8 mouse cellular contexts compared by ENCODE assay signal in the genomic region with DNA sequence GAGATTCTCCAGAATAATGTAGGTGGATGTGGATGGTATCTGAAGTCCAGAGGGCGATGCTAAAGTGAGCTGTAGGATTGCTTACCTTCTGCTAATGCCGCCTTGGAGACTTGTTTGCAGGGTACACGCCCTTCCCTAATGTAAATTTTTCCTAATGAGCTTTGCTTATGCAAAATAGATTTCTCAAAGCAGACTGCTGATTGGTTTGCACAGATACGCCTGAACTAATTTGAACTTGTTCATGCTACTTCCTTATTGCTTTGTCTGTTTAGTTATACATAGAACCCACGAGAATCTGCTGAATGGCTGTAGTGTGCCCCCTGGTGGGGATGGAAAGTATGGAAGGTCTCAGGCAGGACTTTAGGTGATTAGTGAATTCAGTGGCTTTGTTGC. TPM values are rescaled to one million over a fixed set of nuclear protein-coding genes. Genes with fewer than 3 reads are reported as not detected.
A peak's percentile ranks its signal among the peaks of the same experiment; 100 is the strongest.
DNase-seq lines count a peak whose midpoint lies in the region; ATAC-seq lines count a peak whose summit lies in the region.

No protein-coding gene starts in this region.

- DNase-seq in urinary bladder, postnatal 14 days (ENCODE audit: low spot score): peak; percentile 51
- DNase-seq in urinary bladder, postnatal 10 days (ENCODE audit: low spot score): no peak
- DNase-seq in cerebellum, postnatal 14 days: peak; percentile 75 to 80
- peak; percentile 42 to 52 for DNase-seq in gastrocnemius, postnatal 4 days (ENCODE audit: low spot score in 2 of 2)

- H3K27me3 ChIP-seq in intestine, embryonic 16.5 days (replicated peaks; ENCODE audit: control insufficient read depth, insufficient read depth, low read length): no peaks in the 10 kb centered on the region
- H3K27me3 ChIP-seq in liver, embryonic 12.5 days (replicated peaks): no peaks in the 10 kb centered on the region
- H3K27me3 ChIP-seq in stomach, embryonic 15.5 days (replicated peaks): no peaks in the 10 kb centered on the region

- H3K4me2 ChIP-seq in intestine, embryonic 16.5 days (ENCODE audit: low read depth, low read length): no peak overlapping the region
- peak overlapping the region; percentile 16; the same call in 1 of the 2 replicates for H3K4me2 ChIP-seq in liver, embryonic 12.5 days
- no peak overlapping the region for H3K4me2 ChIP-seq in stomach, embryonic 15.5 days

- ATAC-seq in intestine, embryonic 16.5 days: peak; percentile 36; the same call in 1 of the 2 replicates
- ATAC-seq in liver, embryonic 12.5 days: peak; percentile 48
- ATAC-seq in monocyte, adult 5-6 weeks (replicated peaks; ENCODE audit: insufficient number of reproducible peaks, low FRiP score, low TSS enrichment, poor library complexity, severe bottlenecking): peak; percentile 80
- no peak for ATAC-seq in stomach, embryonic 15.5 days (ENCODE audit: insufficient read depth, low FRiP score, low read depth)

- H3K4me1 ChIP-seq in intestine, embryonic 16.5 days (ENCODE audit: control insufficient read depth, insufficient read depth, low read length): peaks cover 8% of the 10 kb centered on the region; the same call in 1 of the 2 replicates
- peaks cover 39% of the 10 kb centered on the region for H3K4me1 ChIP-seq in liver, embryonic 12.5 days
- H3K4me1 ChIP-seq in stomach, embryonic 15.5 days: no peaks in the 10 kb centered on the region; the same call in 1 of the 2 replicates

- H3K4me3 ChIP-seq in intestine, embryonic 16.5 days (ENCODE audit: low read length): no peak overlapping the region
- H3K4me3 ChIP-seq in liver, embryonic 12.5 days: no peak overlapping the region
- no peak overlapping the region for H3K4me3 ChIP-seq in stomach, embryonic 15.5 days (replicated peaks)

- no peaks in the 10 kb centered on the region for H3K9me3 ChIP-seq in intestine, embryonic 16.5 days (ENCODE audit: control insufficient read depth, low read length)
- no peaks in the 10 kb centered on the region for H3K9me3 ChIP-seq in liver, embryonic 12.5 days (replicated peaks)
- H3K9me3 ChIP-seq in stomach, embryonic 15.5 days: no peaks in the 10 kb centered on the region

- WGBS in intestine, embryonic 16.5 days: 68% methylated on average over 5 of the region's 5 CpGs
- WGBS in liver, embryonic 12.5 days (ENCODE audit: insufficient replicate concordance): 42% methylated on average over 5 of the region's 5 CpGs
- 71% methylated on average over 5 of the region's 5 CpGs for WGBS in stomach, embryonic 15.5 days

- H3K9ac ChIP-seq in intestine, embryonic 16.5 days (ENCODE audit: low read depth, low read length): no peak overlapping the region
- H3K9ac ChIP-seq in liver, embryonic 12.5 days: no peak overlapping the region
- H3K9ac ChIP-seq in stomach, embryonic 15.5 days: no peak overlapping the region

- H3K36me3 ChIP-seq in intestine, embryonic 16.5 days (ENCODE audit: control insufficient read depth, insufficient read depth, low read length): peaks cover 2% of the 10 kb centered on the region
- H3K36me3 ChIP-seq in liver, embryonic 12.5 days: peaks cover 39% of the 10 kb centered on the region
- H3K36me3 ChIP-seq in stomach, embryonic 15.5 days: peaks cover 10% of the 10 kb centered on the region

- H3K27ac ChIP-seq in intestine, embryonic 16.5 days (ENCODE audit: low read length): peak overlapping the region; percentile 39; the same call in 1 of the 2 replicates
- H3K27ac ChIP-seq in liver, embryonic 12.5 days: peak overlapping the region; percentile 62; the same call in 1 of the 2 replicates
- peak overlapping the region; percentile 35; the same call in 1 of the 2 replicates for H3K27ac ChIP-seq in stomach, embryonic 15.5 days

RNA-seq across cellular contexts. Expression of a gene that starts 49.6 kb away (rescaled TPM):
- 100 to 1,000 TPM in 1 of 2 experiments, 10 to 100 TPM in 1; 85.1 to 102 TPM for total RNA-seq in gastrocnemius, postnatal 4 days (2021)
- 17.6 and 21.0 TPM in 2 replicates for polyA plus RNA-seq in intestine, embryonic 16.5 days (2015; fragmentation: Nextera tagmentation; extraction: Ambion mirVana)
- 23.2 and 24.8 TPM in 2 replicates for polyA plus RNA-seq in liver, embryonic 12.5 days (2016; fragmentation: Nextera tagmentation; extraction: Ambion mirVana)
- total RNA-seq in monocyte, adult 5-6 weeks (2017): 53.5 to 127 TPM (median 61.9 TPM) in 3 replicates
- polyA plus RNA-seq in stomach, embryonic 15.5 days (2015; fragmentation: Nextera tagmentation; extraction: Ambion mirVana): 34.6 and 38.1 TPM in 2 replicates
